Mouse (Mus musculus) spleen, adult 18-20 months (tissue): ENCODE measurements around the gene Pkd1.

ENCODE experiments used
- DNase-seq, 2 experiments: peaks; one replicate each; pipeline ENCODE4 v3.0.0; 2022; ENCODE audit warnings: mixed read lengths in 2 of 2

Gene Pkd1

GRCm38 (mm10) chr17:24567034-24567779 lies 17.6 kb downstream of the Pkd1 start:
- no peak for DNase-seq

GRCm38 (mm10) chr17:24569837-24570236 lies 20.2 kb downstream of the Pkd1 start:
- DNase-seq: no peak

- no peak for DNase-seq
Observed at GRCm38 (mm10) chr17:24572651-24573245, 23.1 kb downstream of the Pkd1 start.

- DNase-seq: no peak
Observed at GRCm38 (mm10) chr17:24573811-24574210, 24.2 kb downstream of the Pkd1 start.

GRCm38 (mm10) chr17:24579532-24579931 lies 29.9 kb downstream of the Pkd1 start:
- no peak for DNase-seq

GRCm38 (mm10) chr17:24580287-24580686 lies 30.7 kb downstream of the Pkd1 start:
- DNase-seq: no peak

GRCm38 (mm10) chr17:24583599-24584460 lies 34.2 kb downstream of the Pkd1 start:
- no peak for DNase-seq

- DNase-seq: no peak
Observed at GRCm38 (mm10) chr17:24584520-24584919, 34.9 kb downstream of the Pkd1 start.

- DNase-seq: no peak
Observed at GRCm38 (mm10) chr17:24586532-24586931, 36.9 kb downstream of the Pkd1 start.

GRCm38 (mm10) chr17:24590943-24591342 lies 41.3 kb downstream of the Pkd1 start:
- DNase-seq: no peak

GRCm38 (mm10) chr17:24591695-24592094 lies 42.1 kb downstream of the Pkd1 start:
- DNase-seq: no peak

- no peak for DNase-seq
Observed at GRCm38 (mm10) chr17:24593248-24593647, 43.6 kb downstream of the Pkd1 start.

- no peak for DNase-seq
Observed at GRCm38 (mm10) chr17:24593992-24594890, 44.6 kb downstream of the Pkd1 start.

GRCm38 (mm10) chr17:24595126-24596072 lies 45.8 kb downstream of the Pkd1 start:
- DNase-seq: no peak

GRCm38 (mm10) chr17:24596073-24596466 lies 46.4 kb downstream of the Pkd1 start:
- no peak for DNase-seq

- DNase-seq: no peak
Observed at GRCm38 (mm10) chr17:24596471-24597183, 47.0 kb downstream of the Pkd1 start.

- no peak for DNase-seq
Observed at GRCm38 (mm10) chr17:24597989-24598388, 48.4 kb downstream of the Pkd1 start.

GRCm38 (mm10) chr17:24600502-24600901 lies 50.9 kb downstream of the Pkd1 start:
- DNase-seq: no peak

GRCm38 (mm10) chr17:24603961-24604360 lies 54.3 kb downstream of the Pkd1 start:
- no peak for DNase-seq

GRCm38 (mm10) chr17:24604557-24604956 lies 54.9 kb downstream of the Pkd1 start:
- no peak for DNase-seq

- DNase-seq: no peak
Observed at GRCm38 (mm10) chr17:24608370-24608769, 58.7 kb downstream of the Pkd1 start.
